Mouse (Mus musculus) adrenal gland (tissue): ENCODE measurements at regions not wholly inside any gene's neighbourhood (a gene's known extent, or its start where the extent isn't known, plus 50 kb on each side); places are given as distances from the start of the nearest gene placed in this dataset.

ENCODE experiments used
- intact Hi-C: fragments of 180-260 bp; cut with DNase I; formaldehyde crosslinking; loops from one replicate; pipeline ENCODE4 v1.15.1; 2025

- intact Hi-C loops = no loop called here
Measured at GRCm38 (mm10) chr12:35317046-35317445, 217.8 kb downstream of the Ahr start.

DNA sequence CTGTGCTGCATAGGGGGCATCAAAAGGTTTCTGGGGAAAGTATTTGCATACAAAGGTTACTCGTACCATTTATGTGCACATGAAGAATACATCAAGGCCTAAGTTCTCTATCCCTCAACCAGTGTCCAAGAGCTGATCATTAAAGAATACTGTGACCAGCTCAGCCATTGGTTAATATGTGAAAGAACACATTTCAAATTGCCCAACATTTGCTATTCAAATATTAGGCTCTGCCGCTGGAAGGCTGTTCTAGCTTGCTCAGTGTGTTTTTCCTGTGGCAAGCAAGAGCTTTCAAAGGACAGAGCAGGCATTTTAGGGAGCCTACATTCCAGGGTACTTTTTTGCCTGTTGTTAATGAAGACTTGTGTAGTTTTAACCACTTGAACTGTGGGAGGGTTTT lies 220.8 kb downstream of the Ahr start:
- intact Hi-C loops = no loop called here

DNA sequence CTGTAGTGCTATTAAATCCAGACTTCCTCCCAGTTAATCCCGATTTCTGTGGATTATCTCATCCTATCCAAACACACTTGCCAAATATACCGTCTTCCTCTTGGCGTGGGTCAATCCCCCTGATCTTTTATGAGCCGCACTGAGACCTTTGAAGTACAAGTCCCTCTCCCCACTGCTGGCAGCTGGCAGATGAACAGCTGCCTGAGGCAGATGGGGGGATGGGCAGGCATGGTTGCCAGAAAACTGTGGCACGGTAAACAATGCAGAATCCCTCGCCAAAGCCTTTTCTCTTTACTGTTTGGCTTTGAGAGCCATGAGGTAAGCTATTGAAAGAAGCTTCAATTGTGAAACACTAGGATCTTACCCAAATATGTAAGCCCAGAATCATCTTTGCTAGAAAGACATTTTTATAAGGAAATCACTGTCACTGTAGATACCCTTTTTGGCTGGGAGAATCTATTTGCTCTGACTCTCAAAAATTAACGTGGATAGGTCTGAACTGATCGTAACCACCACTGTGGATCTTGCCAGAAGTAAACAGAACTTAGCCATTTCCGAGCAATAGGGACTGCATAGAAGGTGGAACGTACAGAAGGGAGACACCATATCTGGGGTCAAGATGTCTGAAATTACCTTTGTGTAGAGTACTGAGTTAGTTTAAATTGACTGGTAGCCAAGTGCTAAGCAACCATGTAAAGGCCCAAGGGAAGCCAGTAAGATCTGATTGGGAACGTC lies 221.5 kb downstream of the Ahr start:
- intact Hi-C loops = no loop called here

- intact Hi-C loops = loop anchor here (5.0 to 10.0 kb wide), 3 partner anchors 226 to 524 kb away; partner anchors contain the start of gene Ahr
Measured at GRCm38 (mm10) chr12:35308537-35308936, 226.3 kb downstream of the Ahr start.

DNA sequence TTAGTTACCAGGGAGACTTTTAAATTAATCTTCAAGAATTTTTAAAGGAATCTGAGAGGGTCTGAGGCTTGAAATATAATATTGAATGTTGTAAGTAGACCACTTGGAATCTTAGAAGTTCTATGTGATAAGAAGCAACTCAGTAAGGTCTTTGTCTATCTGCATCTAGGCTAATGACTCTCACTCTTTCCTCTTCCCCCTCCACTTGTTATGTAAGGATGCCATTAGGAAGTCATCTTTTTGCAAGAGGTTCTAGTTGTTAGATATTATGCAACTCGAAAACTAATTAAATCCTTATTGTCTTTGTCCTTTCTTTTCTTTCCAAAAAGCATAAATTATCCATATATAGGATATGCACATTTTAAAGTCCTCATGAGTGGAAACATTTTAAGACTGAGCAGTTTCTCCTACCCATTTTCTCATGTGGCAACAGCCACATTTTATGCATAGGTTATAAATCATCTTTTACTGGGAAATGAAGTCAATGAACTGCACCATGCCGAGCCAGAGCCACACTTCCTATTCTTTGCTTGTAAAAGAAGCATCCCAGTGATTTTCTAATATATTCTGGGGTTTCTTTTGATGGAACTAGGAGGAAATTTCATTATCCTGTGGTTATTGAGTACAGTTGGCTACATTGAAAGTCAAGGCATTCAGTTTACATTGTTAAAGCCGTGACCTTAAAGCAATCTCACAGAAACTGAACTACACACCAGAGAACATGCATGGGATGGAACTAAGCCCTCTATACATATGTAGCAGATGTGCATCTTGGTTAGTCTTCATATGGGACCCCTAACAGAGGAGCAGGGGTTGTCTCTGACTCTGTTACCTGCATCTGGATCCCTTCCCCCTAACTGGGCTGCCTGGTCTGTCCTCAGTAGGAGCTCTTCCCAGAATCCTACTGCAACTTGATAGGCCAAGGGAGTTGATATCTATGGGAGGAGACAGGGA lies 230.8 kb downstream of the Ahr start:
- intact Hi-C loops = loop anchor here (10.0 kb wide), 1 partner anchor 231 kb away; the partner anchor contains the start of gene Ahr

DNA sequence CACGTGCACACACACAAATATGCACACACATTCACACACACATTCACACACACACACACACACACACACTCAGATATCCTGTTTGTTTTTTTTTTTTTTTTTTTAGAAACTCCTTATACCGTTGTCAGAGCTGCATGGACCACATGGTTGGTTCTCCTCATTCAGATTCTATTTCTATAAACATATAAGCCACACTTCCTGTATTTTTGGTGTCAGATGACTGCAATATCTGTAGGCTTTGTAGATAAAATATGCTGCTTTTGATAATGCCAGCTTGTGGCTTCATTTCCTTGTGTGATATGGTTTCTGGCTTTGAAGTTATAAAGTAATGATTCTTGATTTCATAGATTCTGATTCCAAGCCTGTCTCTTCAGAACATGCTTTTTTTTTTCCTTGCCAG lies 231.7 kb downstream of the Ahr start:
- intact Hi-C loops = loop anchor here (10.0 kb wide), 1 partner anchor 232 kb away; the partner anchor contains the start of gene Ahr

DNA sequence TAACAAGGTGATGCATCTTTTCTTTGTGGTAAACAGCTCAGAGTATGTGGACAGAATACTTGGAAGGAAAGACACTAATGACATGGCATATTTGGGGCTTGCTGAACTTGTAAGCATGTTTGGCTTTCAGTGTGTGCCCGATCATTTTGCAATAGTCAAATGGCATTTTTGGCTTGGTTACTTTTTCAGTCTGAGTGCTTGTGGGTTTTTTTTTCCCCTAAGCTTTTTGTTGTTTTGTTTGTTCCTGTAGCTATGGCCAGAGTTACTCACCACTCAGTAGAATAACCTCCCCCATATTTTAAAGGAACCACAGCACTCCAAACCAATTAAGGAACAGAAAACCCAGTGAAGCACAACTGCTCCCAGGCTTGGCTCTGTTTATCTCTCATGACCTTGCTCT lies 240.2 kb downstream of the Ahr start:
- intact Hi-C loops = no loop called here

DNA sequence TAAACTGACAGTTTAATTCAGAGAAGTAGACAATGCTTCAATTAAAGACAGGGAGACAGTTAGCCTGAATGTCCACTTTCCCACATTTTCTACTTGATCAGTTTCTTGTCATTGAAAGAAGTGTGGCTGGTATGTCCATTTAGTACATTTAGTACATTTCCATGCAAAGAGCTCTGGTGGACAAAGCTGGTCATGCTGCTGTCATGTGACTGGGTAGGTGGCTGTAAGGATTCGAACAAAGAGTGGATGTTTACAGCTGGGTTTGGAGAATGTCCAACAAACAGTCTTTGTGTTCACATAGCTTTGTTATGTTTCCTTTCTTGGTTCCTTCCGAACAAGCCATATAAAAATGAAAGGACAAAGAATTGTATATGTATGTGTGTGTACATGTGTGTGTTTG lies 241.3 kb downstream of the Ahr start:
- intact Hi-C loops = no loop called here

GRCm38 (mm10) chr12:35291941-35292341 lies 242.9 kb downstream of the Ahr start:
- intact Hi-C loops = no loop called here

DNA sequence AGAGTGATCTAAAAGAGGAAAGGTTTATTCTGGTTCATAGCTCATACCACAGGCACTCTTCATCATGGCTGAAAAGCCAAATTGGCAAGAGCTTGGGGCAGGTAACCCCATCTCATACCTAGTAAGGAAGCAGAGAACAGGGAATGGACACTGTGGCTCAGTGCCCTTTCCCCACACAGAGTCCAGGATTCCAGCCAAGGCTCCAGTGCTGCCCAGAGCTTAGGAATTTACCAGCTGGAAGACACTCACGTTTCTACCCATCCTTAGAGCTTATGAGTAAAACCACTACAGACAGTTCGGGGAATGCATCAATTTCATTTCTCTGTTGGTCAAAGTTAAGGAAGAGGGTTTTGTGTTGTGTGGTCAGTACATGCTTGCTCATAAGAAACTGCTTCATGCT lies 241.0 kb downstream of the Snx13 start:
- intact Hi-C loops = no loop called here

GRCm38 (mm10) chr12:35287570-35287969 lies 240.6 kb downstream of the Snx13 start:
- intact Hi-C loops = no loop called here

GRCm38 (mm10) chr12:35286974-35287553 lies 240.1 kb downstream of the Snx13 start:
- intact Hi-C loops = no loop called here

GRCm38 (mm10) chr12:35284345-35284744 lies 237.4 kb downstream of the Snx13 start:
- intact Hi-C loops = no loop called here

DNA sequence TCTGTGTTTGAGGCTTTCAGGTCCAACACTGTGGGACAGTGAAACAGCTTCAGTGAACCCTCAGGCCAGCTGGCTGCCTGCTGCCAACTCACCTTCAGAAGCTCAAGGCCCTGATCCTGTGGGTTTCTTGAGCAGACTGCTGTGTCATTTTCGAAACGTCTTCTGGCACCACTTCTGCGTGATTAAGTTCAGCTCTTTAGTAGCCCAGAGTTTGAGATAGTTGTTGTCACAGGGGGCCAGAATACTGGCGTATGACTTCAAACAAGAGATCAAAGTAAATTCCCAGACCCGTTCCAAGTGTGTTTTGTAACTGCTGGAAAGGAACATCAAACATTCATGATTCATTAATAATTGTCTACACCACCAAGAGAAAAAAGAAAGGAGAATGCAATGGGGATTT lies 236.9 kb downstream of the Snx13 start:
- intact Hi-C loops = no loop called here

DNA sequence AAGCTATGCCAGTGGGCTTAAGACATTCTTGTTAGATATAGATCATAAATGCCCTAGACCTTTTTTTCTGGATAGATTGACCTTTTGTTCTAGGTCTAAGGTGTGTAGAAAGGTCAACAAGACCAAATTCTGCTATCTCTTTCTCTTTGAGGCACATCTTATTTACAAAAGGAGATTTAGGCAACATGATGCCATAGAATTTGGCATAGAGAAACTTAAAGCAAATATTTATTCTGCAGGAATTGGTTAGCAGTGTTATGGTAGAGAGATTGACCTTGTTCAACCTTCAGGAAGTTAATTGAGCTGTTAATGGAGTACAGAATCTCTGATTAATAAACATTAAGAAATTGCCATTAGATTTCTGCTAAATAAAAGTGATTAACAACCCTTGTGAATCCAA lies 236.4 kb downstream of the Snx13 start:
- intact Hi-C loops = no loop called here

- intact Hi-C loops = no loop called here
Measured at GRCm38 (mm10) chr12:35269465-35269864, 222.5 kb downstream of the Snx13 start.

GRCm38 (mm10) chr12:35268006-35268405 lies 221.0 kb downstream of the Snx13 start:
- intact Hi-C loops = no loop called here

DNA sequence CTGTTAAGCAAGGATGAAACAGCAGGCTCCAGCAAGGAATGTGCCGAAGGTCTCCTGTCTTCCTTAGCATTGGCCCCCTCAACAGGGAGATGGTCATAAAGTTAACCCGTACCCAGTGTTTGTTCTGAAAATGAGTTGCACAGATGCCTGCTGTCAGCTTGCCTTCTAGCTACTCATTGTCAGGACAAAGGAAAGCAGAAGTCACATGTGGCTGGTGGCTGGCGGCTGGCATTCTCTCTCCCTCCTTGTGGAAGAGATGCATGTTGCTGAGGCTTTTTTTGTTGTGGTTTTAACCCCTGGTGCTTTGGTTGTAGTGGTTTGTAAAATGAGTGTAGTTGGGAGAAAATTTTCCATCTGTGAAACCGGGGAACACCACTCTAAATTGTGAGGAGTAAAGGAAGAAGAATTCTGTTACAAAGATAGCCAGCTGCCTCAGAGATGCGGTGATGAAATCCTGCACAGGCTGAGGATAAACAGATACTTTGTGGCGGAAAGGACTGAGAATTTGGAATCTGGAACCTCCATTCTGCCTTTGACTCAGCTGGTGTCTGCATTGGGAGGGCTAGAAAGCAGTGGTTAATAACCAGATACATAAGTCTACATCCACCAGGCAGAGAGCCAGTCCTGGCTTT lies 220.2 kb downstream of the Snx13 start:
- intact Hi-C loops = no loop called here

GRCm38 (mm10) chr12:35259781-35260180 lies 212.8 kb downstream of the Snx13 start:
- intact Hi-C loops = no loop called here

- intact Hi-C loops = no loop called here
Measured at GRCm38 (mm10) chr12:35255723-35256401, 208.9 kb downstream of the Snx13 start.

DNA sequence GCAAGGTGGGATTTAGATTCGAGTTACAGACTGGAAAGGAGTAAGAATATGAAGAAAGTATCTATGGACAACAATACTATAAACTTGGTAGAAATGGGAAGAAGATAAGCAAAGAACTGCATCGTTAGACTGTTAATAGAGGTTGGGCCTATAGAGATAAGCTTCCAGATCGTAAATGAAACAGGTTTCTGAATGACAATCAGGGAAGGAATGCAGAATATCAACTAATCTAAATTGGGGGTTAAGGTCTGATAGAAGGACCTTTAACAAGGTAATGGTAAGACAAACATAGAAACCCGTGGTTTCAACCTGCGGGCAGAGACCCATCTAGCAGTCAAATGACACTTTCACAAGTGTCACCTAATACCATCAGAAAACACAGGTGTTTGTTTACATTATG lies 201.5 kb downstream of the Snx13 start:
- intact Hi-C loops = no loop called here
